Mouse (Mus musculus) midbrain, embryonic 15.5 days (tissue): ENCODE results near the gene Etv1. TPM values are rescaled to one million over a fixed set of nuclear protein-coding genes. Genes with fewer than 3 reads are reported as not detected.
A peak's percentile ranks its signal among the peaks of the same experiment; 100 is the strongest.

Source experiments
- ATAC-seq: fragments of 200-750 bp; cut with Nextera tagmentation; replicated peaks from 2 replicates; pipeline ENCODE4 v1.8.0; 2017; ENCODE audit warnings: moderate TSS enrichment
- H3K27ac ChIP-seq: fragments of 300-500 bp; sonication (generic); 2 replicates; pipeline ENCODE4 v1.5.1; 2015; ENCODE audit warnings: mild to moderate bottlenecking, inconsistent platforms
- H3K27me3 ChIP-seq: fragments of 300-500 bp; sonication (generic); replicated peaks from 2 replicates; pipeline ENCODE4 v1.6.1; 2015; ENCODE audit warnings: inconsistent platforms
- H3K36me3 ChIP-seq: fragments of 300-500 bp; sonication (generic); replicated peaks from 2 replicates; pipeline ENCODE4 v1.6.1; 2015; ENCODE audit warnings: inconsistent platforms
- H3K4me1 ChIP-seq: fragments of 300-500 bp; sonication (generic); 2 replicates; pipeline ENCODE4 v1.6.1; 2015; ENCODE audit warnings: inconsistent platforms
- H3K4me2 ChIP-seq: fragments of 300-500 bp; sonication (generic); 2 replicates; pipeline ENCODE4 v1.6.1; 2015; ENCODE audit warnings: inconsistent platforms, mild to moderate bottlenecking, moderate library complexity
- H3K4me3 ChIP-seq: fragments of 300-500 bp; sonication (generic); 2 replicates; pipeline ENCODE4 v1.5.1; 2015; ENCODE audit warnings: mild to moderate bottlenecking, inconsistent platforms
- H3K9ac ChIP-seq: fragments of 300-500 bp; sonication (generic); 2 replicates; pipeline ENCODE4 v1.6.1; 2015; ENCODE audit warnings: mild to moderate bottlenecking, inconsistent platforms
- H3K9me3 ChIP-seq: fragments of 300-500 bp; sonication (generic); 2 replicates; pipeline ENCODE4 v1.6.1; 2016; ENCODE audit warnings: inconsistent platforms
- WGBS: fragments of 180-500 bp; shearing (Covaris S2); methylation state at CpG from one replicate; pipeline ENCODE4 v1.1.7; 2015; ENCODE audit warnings: mixed read lengths; 5-methylcytosine and 5-hydroxymethylcytosine counted together
- polyA plus RNA-seq: library from polyadenylated mRNA; unstranded; fragments of >200 nt; fragmentation: Nextera tagmentation; extraction: Ambion mirVana; gene quantifications from 2 replicates; pipeline ENCODE4 v1.2.1, GENCODE M21; 2015

Gene Etv1
- polyA plus RNA-seq, result 21.2 and 22.6 TPM in 2 replicates

DNA sequence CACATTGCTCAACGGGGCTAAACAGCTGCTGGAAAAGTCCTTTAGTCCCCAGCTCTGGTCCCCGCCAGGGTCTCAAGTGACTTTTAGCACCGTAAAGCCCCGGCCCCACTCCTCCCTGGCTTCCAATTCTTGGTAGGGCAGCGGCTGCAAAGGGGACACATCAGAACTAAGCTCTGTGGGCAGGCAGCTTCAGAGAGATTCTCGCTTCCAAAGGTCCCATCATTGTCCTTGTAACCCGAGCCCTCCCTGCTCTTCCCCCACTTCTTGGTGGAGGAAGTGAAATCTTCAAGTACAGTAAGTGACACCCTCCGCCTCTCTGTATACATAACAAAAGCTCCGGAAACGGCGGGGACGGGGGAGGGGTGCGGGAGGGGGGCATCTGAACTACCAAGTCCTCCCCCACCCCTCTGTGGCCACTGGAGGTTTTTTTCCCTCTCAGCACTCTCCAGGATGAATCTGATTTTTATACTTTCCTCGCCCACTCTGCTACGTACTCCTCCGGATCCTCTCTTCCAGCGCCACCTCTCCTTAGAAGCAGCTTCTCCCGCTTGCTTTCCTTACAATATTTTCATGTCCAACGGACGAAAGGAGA is at the start of gene Etv1:
Gene Etv1 (plus strand): TSS at position 195 of the 592 bp plus-strand sequence.
- WGBS, result under 1% methylated on average over 20 of the region's 20 CpGs

DNA sequence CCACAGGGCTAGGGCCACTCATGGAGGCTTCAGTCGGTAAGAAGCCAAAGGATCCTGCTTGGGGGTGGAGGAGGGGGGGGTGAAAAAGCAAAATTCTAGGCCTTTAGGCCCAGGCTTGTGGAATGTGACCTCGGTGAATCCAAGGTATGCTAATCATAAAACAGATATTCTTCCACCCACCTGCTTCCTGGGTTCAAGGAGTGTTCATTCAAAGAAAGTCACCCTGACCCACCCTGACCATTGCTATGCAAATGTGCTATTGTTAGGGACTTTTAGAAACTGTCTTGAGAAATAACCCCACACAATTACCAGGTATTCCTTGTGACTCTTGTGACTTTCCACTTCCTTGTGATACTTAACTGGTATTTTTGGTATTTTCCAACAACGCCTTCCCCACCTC is 49.5 kb upstream of the Etv1 start:
- Histone ChIP-seq H3K4me1 (no peaks in the 10 kb centered on the region), H3K9ac (no peak overlapping the region), H3K4me3 (no peak overlapping the region), H3K9me3 (no peaks in the 10 kb centered on the region), H3K27ac (no peak overlapping the region), H3K36me3 (no peaks in the 10 kb centered on the region), H3K4me2 (no peak overlapping the region), H3K27me3 (no peaks in the 10 kb centered on the region)
- WGBS, result 81% methylated on average over 3 of the region's 3 CpGs
- ATAC-seq, result no peak

More for the DNA sequence above, at the start of gene Etv1:
- H3K9me3 ChIP-seq, result no peaks in the 10 kb centered on the region
- peak within 1 kb of the TSS; percentile 73 for H3K4me3 ChIP-seq
- no peaks in the 10 kb centered on the region for H3K36me3 ChIP-seq
- peak within 1 kb of the TSS; percentile 100 for H3K4me2 ChIP-seq
- no peaks in the 10 kb centered on the region for H3K27me3 ChIP-seq
- peak; percentile 40 for ATAC-seq
- peak within 1 kb of the TSS; percentile 75 for H3K27ac ChIP-seq
- peaks cover 12% of the 10 kb centered on the region for H3K4me1 ChIP-seq
- peak within 1 kb of the TSS; percentile 50 for H3K9ac ChIP-seq

DNA sequence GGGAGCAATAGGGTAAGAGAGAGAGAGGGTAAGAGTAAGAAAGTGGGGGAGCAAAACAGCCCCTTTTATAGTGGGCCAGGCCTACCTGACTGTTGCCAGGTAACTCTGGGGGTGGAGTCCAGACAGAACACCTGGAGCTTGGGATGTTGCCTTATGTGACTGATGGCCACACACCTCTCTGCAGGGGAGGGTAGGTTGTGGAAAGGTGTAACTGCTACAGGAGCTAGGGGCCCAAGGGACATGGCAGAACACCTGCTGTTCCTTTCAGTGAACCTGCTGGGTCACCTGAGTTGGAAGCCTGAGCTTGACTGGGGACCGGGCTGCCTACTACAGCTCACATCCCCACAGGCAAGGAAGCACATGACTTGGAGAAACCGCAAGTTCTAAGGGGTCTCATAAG is 48.4 kb upstream of the Etv1 start:
- ATAC-seq, result no peak
- H3K27ac ChIP-seq, result no peak overlapping the region
- H3K4me2 ChIP-seq, result no peak overlapping the region
- WGBS, result 90% methylated on average over 2 of the region's 2 CpGs
- no peak overlapping the region for H3K9ac ChIP-seq
- no peaks in the 10 kb centered on the region for H3K4me1 ChIP-seq
- no peaks in the 10 kb centered on the region for H3K36me3 ChIP-seq
- no peaks in the 10 kb centered on the region for H3K27me3 ChIP-seq
- H3K4me3 ChIP-seq, result no peak overlapping the region
- no peaks in the 10 kb centered on the region for H3K9me3 ChIP-seq

DNA sequence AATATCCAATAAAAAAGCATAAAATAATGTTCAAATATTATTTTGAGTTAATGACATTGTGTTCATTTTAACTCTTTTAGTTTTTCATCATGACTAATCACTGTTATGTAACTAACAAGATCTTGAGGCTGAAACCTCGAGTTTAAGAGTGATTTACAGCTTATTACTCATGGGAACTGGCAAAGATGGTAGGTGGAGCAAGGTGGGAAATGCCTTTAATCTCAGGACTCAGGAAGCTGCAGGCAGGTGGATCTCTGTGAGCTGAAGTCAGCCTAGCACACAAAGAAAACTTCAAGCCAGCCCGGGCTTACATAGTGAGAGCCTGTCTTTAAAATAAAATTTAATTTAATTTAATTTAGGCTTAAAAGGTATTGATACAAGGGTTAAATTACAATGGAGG is 19.9 kb upstream of the Etv1 start:
- H3K27me3 ChIP-seq, result no peaks in the 10 kb centered on the region
- H3K9me3 ChIP-seq, result no peaks in the 10 kb centered on the region
- no peaks in the 10 kb centered on the region for H3K36me3 ChIP-seq
- H3K4me1 ChIP-seq, result no peaks in the 10 kb centered on the region
- H3K27ac ChIP-seq, result no peak overlapping the region
- no peak for ATAC-seq
- no peak overlapping the region for H3K4me3 ChIP-seq
- WGBS, result 58% methylated on average over 2 of the region's 2 CpGs
- no peak overlapping the region for H3K9ac ChIP-seq
- no peak overlapping the region for H3K4me2 ChIP-seq

DNA sequence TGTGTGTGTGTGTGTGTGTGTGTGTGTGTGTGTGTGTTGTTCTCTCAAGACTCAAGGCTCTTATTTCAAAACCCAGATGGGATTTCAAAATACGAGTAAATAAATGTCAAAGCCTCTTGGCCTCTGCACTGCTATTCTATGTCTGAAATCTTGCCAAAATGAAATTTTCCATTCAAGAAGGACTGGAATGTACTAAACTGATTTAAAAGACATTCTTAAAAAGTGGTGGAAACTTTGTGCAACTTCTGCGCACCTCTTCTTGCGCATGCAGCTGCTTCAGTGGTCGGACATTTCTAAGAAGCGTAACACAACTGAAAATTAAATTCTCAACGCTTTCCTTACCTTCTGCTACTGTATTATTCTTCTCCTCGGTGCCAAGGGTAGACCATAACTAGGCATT is 1.9 kb upstream of the Etv1 start:
- ATAC-seq, result no peak
- H3K4me3 ChIP-seq, result no peak overlapping the region
- H3K4me1 ChIP-seq, result peaks cover 12% of the 10 kb centered on the region
- WGBS, result 78% methylated on average over 7 of the region's 7 CpGs
- no peak overlapping the region for H3K9ac ChIP-seq
- peak overlapping the region; percentile 100; the same call in 1 of the 2 replicates for H3K4me2 ChIP-seq
- H3K27ac ChIP-seq, result no peak overlapping the region
- no peaks in the 10 kb centered on the region for H3K27me3 ChIP-seq
- no peaks in the 10 kb centered on the region for H3K9me3 ChIP-seq
- H3K36me3 ChIP-seq, result no peaks in the 10 kb centered on the region

DNA sequence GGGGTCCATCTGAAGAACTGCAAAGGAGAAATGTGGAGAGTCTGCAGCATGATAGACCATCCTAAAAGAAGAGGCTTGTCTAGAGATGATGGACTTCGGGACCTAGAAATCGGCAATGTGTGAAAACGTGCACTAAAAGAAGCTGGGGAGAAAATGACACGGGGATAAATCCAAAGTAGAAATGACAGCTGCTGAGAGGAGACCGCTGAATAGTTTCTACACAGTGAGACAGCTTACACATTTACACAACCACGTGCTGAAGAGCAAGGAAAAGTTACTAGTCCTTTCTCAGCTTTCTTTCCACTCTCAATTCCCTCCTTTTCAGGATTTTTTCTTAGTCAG is 1.3 kb upstream of the Etv1 start:
- Histone ChIP-seq H3K36me3 (no peaks in the 10 kb centered on the region), H3K4me1 (peaks cover 12% of the 10 kb centered on the region), H3K4me2 (peak overlapping the region; percentile 100), H3K9ac (peak overlapping the region; percentile 14; the same call in 1 of the 2 replicates), H3K9me3 (no peaks in the 10 kb centered on the region), H3K4me3 (peak overlapping the region; percentile 73), H3K27me3 (no peaks in the 10 kb centered on the region), H3K27ac (no peak overlapping the region)
- 5% methylated on average over 6 of the region's 6 CpGs for WGBS
- no peak for ATAC-seq

DNA sequence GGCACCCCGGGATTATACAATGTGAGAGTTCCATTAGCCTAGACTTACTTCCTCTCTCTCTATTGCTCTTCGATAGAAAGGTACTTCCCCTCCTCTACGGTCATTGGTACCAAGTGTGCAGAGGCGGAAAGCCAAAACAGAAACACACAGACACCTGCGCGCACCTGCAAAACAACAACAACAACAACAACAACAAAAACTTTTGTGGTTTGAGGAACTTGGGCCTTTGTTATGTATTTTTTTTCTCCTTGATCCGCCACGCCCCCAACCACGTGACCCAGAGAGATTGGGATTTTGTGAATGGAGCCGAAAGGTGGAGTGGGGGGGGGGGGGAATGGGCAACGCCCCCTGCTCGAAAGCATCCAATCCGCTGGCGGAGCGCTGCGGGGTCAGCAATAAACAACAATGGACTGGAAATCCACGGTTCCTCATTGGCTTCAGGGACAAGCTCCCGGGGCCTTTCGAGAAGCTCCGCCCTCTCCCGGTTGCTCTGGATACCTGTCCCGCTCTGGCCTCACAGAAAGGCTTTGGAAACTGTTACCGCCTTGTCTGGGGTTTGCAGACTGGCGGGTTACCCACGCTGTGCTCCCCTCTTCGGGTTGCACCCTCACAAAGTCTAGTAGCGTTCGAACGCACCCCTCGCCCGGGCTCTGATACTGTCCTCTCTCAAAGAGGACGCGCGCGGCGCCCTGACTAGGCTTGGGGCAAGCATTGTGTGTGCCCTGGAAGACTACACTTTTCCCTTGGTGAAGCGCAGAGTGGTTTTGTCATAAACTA is 693 bp upstream of the Etv1 start:
- peak overlapping the region; percentile 73 for H3K4me3 ChIP-seq
- no peaks in the 10 kb centered on the region for H3K36me3 ChIP-seq
- peak overlapping the region; percentile 100 for H3K4me2 ChIP-seq
- no peaks in the 10 kb centered on the region for H3K27me3 ChIP-seq
- ATAC-seq, result peak; percentile 97
- no peaks in the 10 kb centered on the region for H3K9me3 ChIP-seq
- under 1% methylated on average over 37 of the region's 37 CpGs for WGBS
- peak overlapping the region; percentile 50 for H3K9ac ChIP-seq
- H3K27ac ChIP-seq, result peak overlapping the region; percentile 75
- H3K4me1 ChIP-seq, result peaks cover 12% of the 10 kb centered on the region

DNA sequence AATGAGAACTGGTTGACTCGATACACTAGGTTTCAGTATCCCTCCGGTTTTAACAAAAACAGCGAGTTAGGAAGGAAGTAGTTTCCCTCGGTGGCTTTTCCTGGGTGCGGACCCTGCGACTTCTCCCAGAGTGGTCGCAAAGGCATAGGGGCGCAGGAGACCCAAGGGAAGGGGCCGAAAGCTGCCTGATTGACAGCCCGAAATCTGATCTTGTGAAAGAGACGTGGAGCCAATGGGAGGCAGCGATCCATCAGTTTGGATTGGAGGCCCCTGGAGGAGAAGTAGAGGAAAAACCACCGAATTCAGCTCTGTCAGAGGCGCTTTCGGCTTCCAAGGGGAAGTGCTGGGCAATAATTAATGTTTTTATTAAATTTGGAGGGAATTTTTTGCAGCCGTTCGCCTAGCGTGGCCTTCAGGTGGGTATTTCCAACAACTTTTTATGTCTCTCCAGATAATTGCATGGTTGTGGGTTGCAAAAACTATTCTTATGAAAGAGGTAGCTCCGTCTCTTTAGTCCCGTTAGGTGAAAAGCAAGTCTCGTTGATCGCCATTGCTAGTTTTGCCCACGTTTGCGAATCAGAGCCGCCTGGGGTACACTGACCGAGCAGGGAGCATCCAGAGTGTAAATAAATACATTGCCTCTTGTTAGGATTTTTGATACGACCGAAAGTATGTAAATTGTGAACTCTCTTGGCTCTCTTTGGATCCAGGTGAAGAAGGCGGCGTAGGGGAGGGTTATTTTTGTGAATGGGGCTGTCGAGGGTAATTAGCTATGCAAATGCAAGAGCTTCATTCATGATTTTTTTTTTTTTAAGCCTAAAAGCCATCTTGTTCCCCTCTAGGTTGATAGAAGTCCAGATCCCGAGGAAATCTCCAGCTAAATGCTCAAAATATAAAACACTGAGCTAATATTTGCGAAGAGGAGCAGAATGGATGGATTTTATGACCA is 1.1 kb downstream of the Etv1 start:
- no peaks in the 10 kb centered on the region for H3K27me3 ChIP-seq
- H3K4me1 ChIP-seq, result peaks cover 12% of the 10 kb centered on the region
- under 1% methylated on average over 33 of the region's 33 CpGs for WGBS
- peak overlapping the region; percentile 50 for H3K9ac ChIP-seq
- no peaks in the 10 kb centered on the region for H3K36me3 ChIP-seq
- peak overlapping the region; percentile 100 for H3K4me2 ChIP-seq
- ATAC-seq, result peak; percentile 64
- no peaks in the 10 kb centered on the region for H3K9me3 ChIP-seq
- H3K4me3 ChIP-seq, result peak overlapping the region; percentile 73
- H3K27ac ChIP-seq, result peak overlapping the region; percentile 75

DNA sequence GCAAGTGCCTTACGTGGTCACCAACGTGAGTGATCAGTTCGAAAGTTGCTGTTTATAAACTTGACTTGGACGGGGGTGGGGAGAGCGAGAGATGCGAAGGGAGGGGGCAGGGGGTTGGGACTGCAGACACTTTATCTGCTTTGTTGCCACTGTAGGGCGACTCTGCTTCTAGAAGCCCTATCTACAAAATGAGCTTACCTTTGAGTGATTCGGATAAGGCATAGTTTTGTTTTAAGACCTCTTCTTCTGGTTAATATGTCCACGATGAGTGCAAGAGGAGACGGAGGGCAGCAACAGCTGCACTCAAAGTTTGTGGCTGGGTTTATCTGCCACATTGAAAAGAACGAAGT is 1.8 kb downstream of the Etv1 start:
- ATAC-seq, result no peak
- WGBS, result under 1% methylated on average over 11 of the region's 11 CpGs
- no peak overlapping the region for H3K27ac ChIP-seq

DNA sequence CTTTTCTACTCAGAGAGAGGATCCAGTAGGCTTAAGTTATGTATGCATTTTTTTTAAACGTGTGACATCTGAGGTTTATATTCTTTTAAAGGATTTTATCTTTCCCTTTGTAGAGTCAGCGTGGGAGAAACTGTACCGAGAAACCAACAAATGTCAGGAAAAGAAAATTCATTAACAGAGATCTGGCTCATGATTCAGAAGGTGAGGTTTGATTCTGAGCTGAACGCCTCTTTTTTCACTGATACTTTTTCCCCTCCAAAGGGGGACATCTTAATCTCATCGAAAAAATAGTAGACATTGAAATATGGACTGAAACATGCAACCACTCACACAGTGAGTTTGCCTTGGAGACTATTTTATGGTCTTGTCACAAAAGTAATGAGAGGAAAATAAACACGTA is 2.5 kb downstream of the Etv1 start:
- peak overlapping the region; percentile 100 for H3K4me2 ChIP-seq
- peaks cover 12% of the 10 kb centered on the region for H3K4me1 ChIP-seq
- H3K27ac ChIP-seq, result no peak overlapping the region
- H3K27me3 ChIP-seq, result no peaks in the 10 kb centered on the region
- 50% methylated on average over 6 of the region's 6 CpGs for WGBS
- peak overlapping the region; percentile 73; the same call in 1 of the 2 replicates for H3K4me3 ChIP-seq
- ATAC-seq, result no peak
- H3K9ac ChIP-seq, result no peak overlapping the region
- no peaks in the 10 kb centered on the region for H3K36me3 ChIP-seq
- H3K9me3 ChIP-seq, result no peaks in the 10 kb centered on the region

More for the DNA sequence above, 1.8 kb downstream of the Etv1 start:
- peak overlapping the region; percentile 44 for H3K9ac ChIP-seq
- H3K4me2 ChIP-seq, result peak overlapping the region; percentile 100
- H3K27me3 ChIP-seq, result no peaks in the 10 kb centered on the region
- no peaks in the 10 kb centered on the region for H3K9me3 ChIP-seq
- H3K4me1 ChIP-seq, result peaks cover 12% of the 10 kb centered on the region
- peak overlapping the region; percentile 73 for H3K4me3 ChIP-seq
- no peaks in the 10 kb centered on the region for H3K36me3 ChIP-seq

DNA sequence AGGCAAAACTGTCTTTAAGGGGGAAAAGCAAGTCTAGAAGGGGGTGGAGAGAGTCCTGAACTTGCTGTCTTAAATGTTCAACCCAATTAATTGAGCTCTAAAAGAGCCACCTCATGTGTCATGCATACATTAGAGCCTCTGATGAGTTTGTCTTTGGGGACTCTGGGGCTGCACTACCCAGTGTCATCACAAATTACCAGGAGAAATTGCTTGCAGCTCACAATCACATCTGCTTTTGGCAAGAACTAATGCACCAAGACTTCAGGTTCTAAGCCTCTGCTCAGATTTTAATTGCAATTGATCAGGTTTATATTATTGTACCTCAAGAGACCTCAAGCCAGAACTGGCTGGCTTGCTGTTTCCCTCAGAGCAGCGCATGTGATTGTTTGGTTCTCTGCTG is 4.1 kb downstream of the Etv1 start:
- Histone ChIP-seq H3K27me3 (no peaks in the 10 kb centered on the region), H3K36me3 (no peaks in the 10 kb centered on the region), H3K9me3 (no peaks in the 10 kb centered on the region), H3K4me3 (no peak overlapping the region), H3K4me1 (peaks cover 7% of the 10 kb centered on the region), H3K27ac (no peak overlapping the region), H3K9ac (no peak overlapping the region), H3K4me2 (no peak overlapping the region)
- 55% methylated on average over 1 of the region's 1 CpGs for WGBS
- ATAC-seq, result no peak

DNA sequence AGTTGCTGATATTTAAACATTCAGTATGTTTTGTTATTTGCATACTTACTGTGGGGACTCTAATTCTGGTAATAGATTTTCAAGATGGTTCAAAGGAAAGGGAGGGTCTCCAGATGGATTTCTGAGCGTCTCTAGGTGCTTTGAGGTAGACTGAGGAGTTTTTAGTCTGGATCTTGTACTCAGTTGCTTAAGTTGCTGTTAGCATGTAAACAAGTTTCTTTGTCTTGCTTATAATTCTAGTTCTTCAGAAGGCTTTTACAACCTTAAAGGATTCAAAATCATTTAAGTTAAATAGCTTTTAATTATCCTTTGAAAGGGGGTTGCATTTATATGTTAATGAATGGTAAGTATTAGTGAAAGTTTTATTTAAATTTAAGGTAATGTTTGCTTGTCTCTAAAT is 5.0 kb downstream of the Etv1 start:
- H3K4me2 ChIP-seq, result no peak overlapping the region
- no peak overlapping the region for H3K27ac ChIP-seq
- no peaks in the 10 kb centered on the region for H3K36me3 ChIP-seq
- no peak overlapping the region for H3K4me3 ChIP-seq
- H3K9ac ChIP-seq, result no peak overlapping the region
- 16% methylated on average over 1 of the region's 1 CpGs for WGBS
- ATAC-seq, result no peak
- H3K9me3 ChIP-seq, result no peaks in the 10 kb centered on the region
- peaks cover 7% of the 10 kb centered on the region for H3K4me1 ChIP-seq
- no peaks in the 10 kb centered on the region for H3K27me3 ChIP-seq
